Mouse (Mus musculus) monocyte, adult 2 months (primary cell): ENCODE results near the gene Lrguk.

Source experiments
- DNase-seq, 2 experiments: peaks; one replicate each; pipeline ENCODE4 v3.0.0; 2022; ENCODE audit warnings: low spot score in 2 of 2, low read depth in 1 of 2

The Lrguk gene

GRCm38 (mm10) chr6:34028933-34029745 is at the start of gene Lrguk:
Lrguk (plus strand) TSS chr6:34029448.
- peak; percentile 20 to 50 for DNase-seq

GRCm38 (mm10) chr6:33982709-33983108 is 46.5 kb upstream of the Lrguk start:
- DNase-seq: no peak

- no peak for DNase-seq
Observed at GRCm38 (mm10) chr6:33987132-33987531, 42.1 kb upstream of the Lrguk start.

GRCm38 (mm10) chr6:33992213-33993034 is 36.8 kb upstream of the Lrguk start:
- DNase-seq: no peak

- no peak for DNase-seq
Observed at GRCm38 (mm10) chr6:33993842-33994241, 35.4 kb upstream of the Lrguk start.

- DNase-seq: no peak
Observed at GRCm38 (mm10) chr6:33998590-33998989, 30.7 kb upstream of the Lrguk start.

GRCm38 (mm10) chr6:33999530-33999929 is 29.7 kb upstream of the Lrguk start:
- DNase-seq: no peak

- DNase-seq: no peak
Observed at GRCm38 (mm10) chr6:34000644-34001043, 28.6 kb upstream of the Lrguk start.

GRCm38 (mm10) chr6:34003033-34003432 is 26.2 kb upstream of the Lrguk start:
- DNase-seq: no peak

- DNase-seq: no peak
Observed at GRCm38 (mm10) chr6:34013469-34013868, 15.8 kb upstream of the Lrguk start.

- DNase-seq: no peak
Observed at GRCm38 (mm10) chr6:34029746-34030027, 439 bp downstream of the Lrguk start.

- DNase-seq: no peak
Observed at GRCm38 (mm10) chr6:34034096-34034495, 4.8 kb downstream of the Lrguk start.

GRCm38 (mm10) chr6:34034577-34035461 is 5.6 kb downstream of the Lrguk start:
- DNase-seq: no peak

- peak; percentile 7 to 54 for DNase-seq
Observed at GRCm38 (mm10) chr6:34040624-34041235, 11.5 kb downstream of the Lrguk start.

- DNase-seq: no peak
Observed at GRCm38 (mm10) chr6:34041589-34042280, 12.5 kb downstream of the Lrguk start.

- DNase-seq: no peak
Observed at GRCm38 (mm10) chr6:34044228-34044811, 15.1 kb downstream of the Lrguk start.

GRCm38 (mm10) chr6:34044846-34045540 is 15.7 kb downstream of the Lrguk start:
- DNase-seq: no peak

GRCm38 (mm10) chr6:34046551-34047186 is 17.4 kb downstream of the Lrguk start:
- DNase-seq: no peak

GRCm38 (mm10) chr6:34049433-34049832 is 20.2 kb downstream of the Lrguk start:
- DNase-seq: no peak
